Mouse (Mus musculus) kidney, adult 2 months (tissue): ENCODE data around the gene Prim1.

ENCODE experiments used
- CTCF ChIP-seq: fragments of 200-500 bp; conservative IDR thresholded peaks from 2 replicates; pipeline ENCODE4 v1.5.1; 2011; ENCODE audit warnings: low read depth, mild to moderate bottlenecking, control low read depth, low read length, moderate library complexity, mixed read lengths; ENCODE audit not compliant: insufficient read depth, insufficient read length
- POLR2A ChIP-seq: fragments of 200-500 bp; IDR thresholded peaks from one replicate; pipeline ENCODE4 v1.6.1; 2011; ENCODE audit warnings: low read depth, low read length, control low read depth

GRCm38 (mm10) chr10:127974062-127974461 lies 40.9 kb upstream of the Prim1 start:
- TF ChIP-seq POLR2A (no peak), CTCF (no peak)
